Mouse (Mus musculus): ENCODE measurements around the gene Rom1. TPM values are rescaled to one million over a fixed set of nuclear protein-coding genes. Genes with fewer than 3 reads are reported as not detected.
A peak's percentile ranks its signal among the peaks of the same experiment; 100 is the strongest.

Rom1 gene
- polyA plus RNA-seq, 1 experiment from 2014 or later = 2.7 TPM

DNA sequence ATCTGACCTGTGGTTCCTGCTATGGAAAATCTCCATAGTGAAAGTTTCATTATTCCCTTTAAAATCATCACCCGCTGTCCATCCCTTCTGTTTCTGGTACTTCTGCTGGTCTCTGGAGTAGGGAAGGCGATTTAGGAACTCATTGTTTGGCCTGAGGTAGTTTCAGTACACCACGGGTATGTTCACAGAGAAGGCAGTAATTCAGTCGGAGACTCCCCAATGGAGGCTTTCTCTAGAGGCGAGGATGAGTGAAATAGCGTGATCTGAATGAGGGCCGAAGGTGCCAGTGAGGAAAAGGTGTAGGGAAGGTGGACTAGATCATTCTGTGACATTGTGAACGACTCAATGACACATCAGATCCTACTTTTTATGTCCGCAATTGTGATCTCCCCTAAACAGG is 25.0 kb upstream of the Rom1 start:
- Histone ChIP-seq H3K4me2 (replicated peaks) (peak overlapping the region; percentile 75), H3K36me3 (peaks cover 23% of the 10 kb centered on the region), H3K27me3 (replicated peaks) (no peaks in the 10 kb centered on the region), H3K4me1 (replicated peaks) (peaks cover 10% of the 10 kb centered on the region), H3K9me3 (no peaks in the 10 kb centered on the region), H3K9ac (peak overlapping the region; percentile 65), H3K4me3 (replicated peaks) (peak overlapping the region; percentile 70), H3K27ac (peak overlapping the region; percentile 81)
- 7% methylated on average over 9 of the region's 9 CpGs for WGBS
- ATAC-seq = 0 out of 2 replicates have a peak, but pooled peaks have one; percentile 1

GRCm38 (mm10) chr19:8953135-8954039 is 24.2 kb upstream of the Rom1 start, which contains the start of gene Tut1:
TSS of gene Tut1 (plus strand) at chr19:8953847.
- Histone ChIP-seq H3K4me2 (replicated peaks) (peak within 1 kb of the TSS; percentile 75), H3K4me1 (replicated peaks) (peaks cover 10% of the 10 kb centered on the region), H3K27ac (peak within 1 kb of the TSS; percentile 81), H3K9ac (peak within 1 kb of the TSS; percentile 65), H3K27me3 (replicated peaks) (no peaks in the 10 kb centered on the region), H3K9me3 (no peaks in the 10 kb centered on the region), H3K36me3 (peaks cover 28% of the 10 kb centered on the region), H3K4me3 (replicated peaks) (peak within 1 kb of the TSS; percentile 70)
- peak; percentile 97 for ATAC-seq
- 3% methylated on average over 46 of the region's 46 CpGs for WGBS

DNA sequence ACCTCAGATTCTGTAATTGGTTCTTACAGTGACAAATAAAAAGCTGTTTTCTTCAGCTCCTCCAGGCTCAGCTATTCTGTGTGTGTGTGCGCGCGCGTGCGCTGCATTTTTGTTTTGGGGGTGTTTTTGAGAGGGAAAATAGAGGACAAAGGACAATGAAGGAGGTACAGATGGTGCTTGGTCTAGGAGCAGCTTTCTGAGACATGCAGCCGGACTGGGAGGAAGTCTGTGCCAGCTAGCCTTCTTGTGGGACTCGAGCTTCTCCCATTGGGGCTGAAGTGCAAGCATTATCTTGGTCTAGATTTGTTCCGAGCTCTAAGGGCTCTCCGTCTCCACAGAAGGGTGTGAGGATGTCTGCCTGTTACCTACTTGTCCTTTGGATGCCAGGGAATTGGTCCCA is 23.1 kb upstream of the Rom1 start:
- H3K9me3 ChIP-seq = no peaks in the 10 kb centered on the region
- H3K27ac ChIP-seq = no peak overlapping the region
- H3K4me2 ChIP-seq (replicated peaks) = 0 out of 2 replicates have a peak overlapping the region, but pooled peaks have one; percentile 64
- H3K27me3 ChIP-seq (replicated peaks) = no peaks in the 10 kb centered on the region
- H3K36me3 ChIP-seq = peaks cover 36% of the 10 kb centered on the region
- 0 out of 2 replicates have a peak overlapping the region, but pooled peaks have one; percentile 5 for H3K9ac ChIP-seq
- no peak for ATAC-seq
- 83% methylated on average over 9 of the region's 9 CpGs for WGBS
- no peak overlapping the region for H3K4me3 ChIP-seq (replicated peaks)
- H3K4me1 ChIP-seq (replicated peaks) = peaks cover 10% of the 10 kb centered on the region

- Histone ChIP-seq H3K4me3 (replicated peaks) (no peak overlapping the region), H3K36me3 (peaks cover 54% of the 10 kb centered on the region), H3K4me1 (replicated peaks) (peaks cover 10% of the 10 kb centered on the region), H3K9me3 (no peaks in the 10 kb centered on the region), H3K27me3 (replicated peaks) (no peaks in the 10 kb centered on the region), H3K9ac (no peak overlapping the region), H3K27ac (no peak overlapping the region), H3K4me2 (replicated peaks) (no peak overlapping the region)
- ATAC-seq = no peak
- 93% methylated on average over 5 of the region's 5 CpGs for WGBS
These were observed 21.0 kb upstream of the Rom1 start for GRCm38 (mm10) chr19:8950190-8950589.

GRCm38 (mm10) chr19:8946929-8947328 is 17.8 kb upstream of the Rom1 start:
- H3K27ac ChIP-seq = no peak overlapping the region
- H3K4me1 ChIP-seq (replicated peaks) = peaks cover 18% of the 10 kb centered on the region
- WGBS = 92% methylated on average over 7 of the region's 7 CpGs
- no peak for ATAC-seq
- no peak overlapping the region for H3K4me2 ChIP-seq (replicated peaks)
- peaks cover 54% of the 10 kb centered on the region for H3K36me3 ChIP-seq
- H3K4me3 ChIP-seq (replicated peaks) = no peak overlapping the region
- H3K9ac ChIP-seq = no peak overlapping the region
- no peaks in the 10 kb centered on the region for H3K9me3 ChIP-seq
- H3K27me3 ChIP-seq (replicated peaks) = no peaks in the 10 kb centered on the region

- ATAC-seq = no peak
- H3K9ac ChIP-seq = peak overlapping the region; percentile 26
- H3K36me3 ChIP-seq = peaks cover 41% of the 10 kb centered on the region
These were observed 16.1 kb upstream of the Rom1 start for GRCm38 (mm10) chr19:8945251-8945650.

DNA sequence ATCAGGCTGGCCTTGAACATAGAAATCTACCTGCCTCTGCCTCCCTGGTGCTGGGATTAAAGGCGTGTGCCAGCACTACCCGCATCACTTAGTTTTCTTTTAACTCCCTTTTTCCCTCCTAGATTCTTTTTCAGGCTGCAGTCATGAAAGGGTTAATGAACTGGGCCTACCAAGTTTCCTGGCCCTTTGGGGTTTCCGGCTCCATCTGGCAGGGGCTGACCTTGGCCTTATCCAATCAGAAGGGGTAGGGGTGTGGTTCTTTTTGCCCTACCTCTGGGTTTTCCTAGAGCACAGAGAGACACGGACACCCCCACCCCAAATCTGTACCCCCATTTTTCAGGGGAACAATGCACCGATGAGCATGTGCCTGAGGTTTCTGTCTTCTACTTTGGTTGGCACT is 15.6 kb upstream of the Rom1 start:
- Histone ChIP-seq H3K27ac (peak overlapping the region; percentile 36; the same call in 1 of the 2 replicates), H3K4me2 (replicated peaks) (peak overlapping the region; percentile 69), H3K9ac (peak overlapping the region; percentile 26), H3K9me3 (no peaks in the 10 kb centered on the region), H3K27me3 (replicated peaks) (no peaks in the 10 kb centered on the region), H3K4me3 (replicated peaks) (peak overlapping the region; percentile 24), H3K36me3 (peaks cover 38% of the 10 kb centered on the region), H3K4me1 (replicated peaks) (peaks cover 29% of the 10 kb centered on the region)
- WGBS = 21% methylated on average over 5 of the region's 5 CpGs
- ATAC-seq = no peak

More at GRCm38 (mm10) chr19:8945251-8945650, 16.1 kb upstream of the Rom1 start:
- Histone ChIP-seq H3K27me3 (replicated peaks) (no peaks in the 10 kb centered on the region), H3K9me3 (no peaks in the 10 kb centered on the region), H3K4me3 (replicated peaks) (peak overlapping the region; percentile 24), H3K4me1 (replicated peaks) (peaks cover 29% of the 10 kb centered on the region), H3K27ac (peak overlapping the region; percentile 36; the same call in 1 of the 2 replicates), H3K4me2 (replicated peaks) (peak overlapping the region; percentile 69)
- 76% methylated on average over 6 of the region's 6 CpGs for WGBS

DNA sequence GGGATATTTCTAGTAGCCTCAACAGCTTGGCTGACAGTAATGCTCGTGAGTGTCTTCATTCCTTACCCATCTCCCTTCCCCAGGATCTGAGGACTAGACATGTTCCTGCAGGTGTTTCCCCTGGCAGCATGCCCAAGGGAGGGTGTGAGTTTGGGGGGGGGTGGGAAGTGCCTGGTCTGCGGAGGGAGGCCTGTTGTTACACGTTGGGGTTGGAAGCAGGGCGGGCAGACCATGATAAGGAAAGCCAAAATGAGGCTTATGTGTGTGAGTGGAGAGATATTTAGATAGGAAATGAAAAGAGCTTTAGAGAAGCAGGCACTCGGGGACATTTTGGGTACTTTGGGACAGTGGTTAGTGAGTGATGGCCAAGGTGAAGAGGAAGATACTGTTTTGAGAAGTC is 14.9 kb upstream of the Rom1 start:
- peak overlapping the region; percentile 96 for H3K4me3 ChIP-seq (replicated peaks)

GRCm38 (mm10) chr19:8943047-8943446 is 13.9 kb upstream of the Rom1 start:
- Histone ChIP-seq H3K4me2 (replicated peaks) (peak overlapping the region; percentile 69), H3K4me3 (replicated peaks) (peak overlapping the region; percentile 96), H3K4me1 (replicated peaks) (peaks cover 29% of the 10 kb centered on the region), H3K27ac (no peak overlapping the region), H3K9me3 (no peaks in the 10 kb centered on the region), H3K36me3 (peaks cover 25% of the 10 kb centered on the region), H3K27me3 (replicated peaks) (no peaks in the 10 kb centered on the region), H3K9ac (peak overlapping the region; percentile 99)
- no peak for ATAC-seq
- 53% methylated on average over 2 of the region's 2 CpGs for WGBS

More for the DNA sequence above, 14.9 kb upstream of the Rom1 start:
- 23% methylated on average over 5 of the region's 5 CpGs for WGBS
- no peak for ATAC-seq
- peak overlapping the region; percentile 19; the same call in 1 of the 2 replicates for H3K27ac ChIP-seq
- H3K36me3 ChIP-seq = peaks cover 35% of the 10 kb centered on the region
- H3K9me3 ChIP-seq = no peaks in the 10 kb centered on the region
- peak overlapping the region; percentile 69 for H3K4me2 ChIP-seq (replicated peaks)
- peaks cover 29% of the 10 kb centered on the region for H3K4me1 ChIP-seq (replicated peaks)
- H3K9ac ChIP-seq = 0 out of 2 replicates have a peak overlapping the region, but pooled peaks have one; percentile 15
- no peaks in the 10 kb centered on the region for H3K27me3 ChIP-seq (replicated peaks)

GRCm38 (mm10) chr19:8942276-8942964 is 13.3 kb upstream of the Rom1 start:
- Histone ChIP-seq H3K4me2 (replicated peaks) (peak overlapping the region; percentile 69), H3K27me3 (replicated peaks) (no peaks in the 10 kb centered on the region), H3K4me3 (replicated peaks) (peak overlapping the region; percentile 96), H3K36me3 (peaks cover 21% of the 10 kb centered on the region), H3K9me3 (no peaks in the 10 kb centered on the region), H3K27ac (peak overlapping the region; percentile 99), H3K4me1 (replicated peaks) (peaks cover 29% of the 10 kb centered on the region), H3K9ac (peak overlapping the region; percentile 99)
- 0% methylated on average over 46 of the region's 46 CpGs for WGBS
- peak; percentile 71 for ATAC-seq

GRCm38 (mm10) chr19:8941515-8942217 is 12.5 kb upstream of the Rom1 start, which contains the start of gene Mta2:
TSS of gene Mta2 (plus strand) at chr19:8941875.
- H3K36me3 ChIP-seq = peaks cover 15% of the 10 kb centered on the region

More at GRCm38 (mm10) chr19:8941515-8942217, 12.5 kb upstream of the Rom1 start, which contains the start of gene Mta2:
- WGBS = under 1% methylated on average over 64 of the region's 64 CpGs
- Histone ChIP-seq H3K4me2 (replicated peaks) (peak within 1 kb of the TSS; percentile 69), H3K27me3 (replicated peaks) (no peaks in the 10 kb centered on the region), H3K4me3 (replicated peaks) (peak within 1 kb of the TSS; percentile 96), H3K9ac (peak within 1 kb of the TSS; percentile 99), H3K4me1 (replicated peaks) (peaks cover 29% of the 10 kb centered on the region), H3K9me3 (no peaks in the 10 kb centered on the region), H3K27ac (peak within 1 kb of the TSS; percentile 99)
- ATAC-seq = peak; percentile 95
